Mouse (Mus musculus): ENCODE measurements around the gene Prim2. TPM values are rescaled to one million over a fixed set of nuclear protein-coding genes. Genes with fewer than 3 reads are reported as not detected.

The Prim2 gene
- total and polyA plus RNA-seq, 2 experiments from 2014 or later, result 18.6 to 19.0 TPM

DNA sequence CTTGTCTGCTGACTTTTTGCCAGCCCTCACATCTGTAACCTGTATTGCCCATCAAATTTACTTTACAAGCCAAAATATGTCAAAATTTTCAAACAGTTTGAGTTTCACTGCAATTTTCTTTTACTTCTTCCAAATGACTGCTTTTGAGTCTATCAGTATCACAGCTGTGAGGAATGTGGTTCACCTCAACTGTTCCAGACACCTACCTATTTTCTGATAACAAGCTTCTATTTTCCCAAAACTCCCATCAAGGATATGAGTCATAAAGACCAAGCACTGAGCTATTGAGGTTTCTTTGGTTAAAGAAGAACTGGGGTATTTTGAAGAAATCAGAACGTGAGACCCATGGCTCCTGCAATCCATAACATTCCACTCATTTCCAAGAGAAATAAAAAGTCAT is 57.5 kb downstream of the Prim2 start:
- ATAC-seq (no peak), DNase-seq (ENCODE audit: low spot score) (no peak)
- Histone ChIP-seq H3K4me3 (ENCODE audit: low read length) (no peak overlapping the region), H3K4me1 (ENCODE audit: insufficient read depth, low read length) (no peaks in the 10 kb centered on the region), H3K9me3 (ENCODE audit: low read length) (no peaks in the 10 kb centered on the region), H3K36me3 (ENCODE audit: insufficient read depth, low read length) (no peaks in the 10 kb centered on the region), H3K9ac (replicated peaks; ENCODE audit: low read length) (no peak overlapping the region), H3K27me3 (ENCODE audit: insufficient read depth, low read length) (no peaks in the 10 kb centered on the region), H3K4me2 (ENCODE audit: low read depth, low read length) (no peak overlapping the region), H3K27ac (no peak overlapping the region)
- 97% methylated on average over 1 of the region's 1 CpGs for WGBS
- TF ChIP-seq CTCF (IDR thresholded peaks at IDR 0.05; ENCODE audit: low read depth), result no peak

DNA sequence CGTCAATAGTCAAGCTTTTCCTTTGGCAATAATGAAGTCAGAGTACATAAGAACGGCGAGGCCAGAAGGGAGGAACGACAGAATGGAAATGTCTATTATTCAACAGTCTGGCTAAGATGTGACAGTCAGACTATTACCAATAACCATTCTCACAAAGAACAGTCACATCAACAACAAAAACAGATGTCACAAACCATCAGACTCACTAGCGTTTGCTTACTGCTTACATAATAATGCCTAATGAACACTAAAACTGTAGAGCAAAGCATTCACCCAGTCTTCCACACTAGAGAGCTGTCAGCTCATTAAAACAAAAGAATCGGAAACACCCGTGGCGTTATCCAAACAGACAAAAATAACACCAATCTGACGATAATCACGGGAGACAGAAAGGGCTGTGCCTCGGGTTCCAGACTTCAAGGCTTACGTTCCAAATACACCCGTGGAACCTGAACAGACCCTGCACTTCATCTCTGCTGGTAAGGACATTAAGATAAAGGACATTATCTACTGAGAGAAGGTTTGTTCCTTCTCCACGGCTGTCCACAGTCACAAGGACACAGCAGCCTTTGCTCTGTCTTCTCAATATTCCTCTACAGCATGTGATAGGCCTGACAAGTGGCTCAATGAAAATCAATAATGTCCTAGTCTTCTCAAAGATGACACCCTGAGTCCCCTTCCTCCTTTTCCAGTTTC is 59.4 kb downstream of the Prim2 start:
- no peak for DNase-seq (ENCODE audit: low spot score)

DNA sequence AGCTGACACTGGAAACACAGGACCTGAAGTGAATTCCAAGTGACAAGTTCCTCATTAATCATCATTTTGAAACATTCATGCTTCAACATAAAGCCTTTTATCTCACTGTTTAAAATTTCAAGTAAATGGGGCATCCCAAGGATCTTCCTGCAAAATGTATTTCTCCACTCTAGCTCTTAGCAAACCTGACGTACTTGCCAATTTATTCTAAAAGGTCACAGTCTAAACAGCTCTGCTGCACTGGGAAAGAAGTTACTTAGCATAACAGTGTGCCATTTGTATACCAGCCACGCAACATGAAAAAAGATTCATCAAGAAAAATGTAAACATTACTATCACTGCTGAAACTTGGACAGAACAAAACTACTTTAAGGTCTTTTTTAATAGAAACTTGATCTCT is 61.5 kb downstream of the Prim2 start:
- DNase-seq (ENCODE audit: low spot score) (no peak), ATAC-seq (no peak)
- WGBS, result 50% methylated on average over 2 of the region's 2 CpGs
- Histone ChIP-seq H3K27me3 (ENCODE audit: insufficient read depth, low read length) (no peaks in the 10 kb centered on the region), H3K9me3 (ENCODE audit: low read length) (no peaks in the 10 kb centered on the region), H3K4me2 (ENCODE audit: low read depth, low read length) (no peak overlapping the region), H3K36me3 (ENCODE audit: insufficient read depth, low read length) (no peaks in the 10 kb centered on the region), H3K4me1 (ENCODE audit: insufficient read depth, low read length) (no peaks in the 10 kb centered on the region), H3K27ac (no peak overlapping the region), H3K4me3 (ENCODE audit: low read length) (no peak overlapping the region), H3K9ac (replicated peaks; ENCODE audit: low read length) (no peak overlapping the region)
- no peak for TF ChIP-seq CTCF (IDR thresholded peaks at IDR 0.05; ENCODE audit: low read depth)

More for the DNA sequence above, 59.4 kb downstream of the Prim2 start:
- H3K4me2 ChIP-seq (ENCODE audit: low read depth, low read length), result no peak overlapping the region
- no peak; the same call in 1 of the 2 replicates for ATAC-seq
- no peaks in the 10 kb centered on the region for H3K4me1 ChIP-seq (ENCODE audit: insufficient read depth, low read length)
- H3K9ac ChIP-seq (replicated peaks; ENCODE audit: low read length), result no peak overlapping the region
- no peaks in the 10 kb centered on the region for H3K36me3 ChIP-seq (ENCODE audit: insufficient read depth, low read length)
- WGBS, result 61% methylated on average over 14 of the region's 14 CpGs
- no peak overlapping the region for H3K4me3 ChIP-seq (ENCODE audit: low read length)
- H3K9me3 ChIP-seq (ENCODE audit: low read length), result no peaks in the 10 kb centered on the region
- no peak overlapping the region for H3K27ac ChIP-seq
- H3K27me3 ChIP-seq (ENCODE audit: insufficient read depth, low read length), result no peaks in the 10 kb centered on the region
- TF ChIP-seq CTCF (IDR thresholded peaks at IDR 0.05; ENCODE audit: low read depth), result no peak

DNA sequence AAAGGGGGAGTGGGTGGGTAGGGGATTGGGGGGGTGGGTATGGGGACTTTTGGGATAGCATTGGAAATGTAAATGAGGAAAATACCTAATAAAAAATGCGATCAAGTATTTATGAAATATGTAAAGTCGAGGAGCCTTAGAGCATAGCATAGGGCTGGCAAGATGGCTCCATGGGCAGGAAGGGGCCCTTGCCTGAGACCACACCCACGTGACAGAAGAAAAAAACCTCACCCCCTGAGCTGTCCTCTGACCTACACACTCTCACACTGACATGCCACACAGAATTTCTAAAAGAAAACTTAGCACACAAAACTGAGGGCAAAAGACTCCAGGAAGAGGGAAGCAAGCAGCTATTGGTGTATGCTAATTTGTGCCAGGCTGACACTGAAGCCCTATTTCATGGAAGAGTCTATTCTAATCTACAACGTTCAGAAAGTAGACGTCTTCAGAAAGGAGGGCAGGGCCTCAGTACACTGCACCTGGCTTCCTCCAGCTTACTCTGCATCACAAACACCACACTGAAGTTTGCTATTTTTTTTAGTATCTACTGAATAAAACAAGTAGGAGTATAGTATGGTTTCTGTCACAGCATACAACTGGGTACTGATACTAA is 65.4 kb downstream of the Prim2 start:
- H3K27ac ChIP-seq, result no peak overlapping the region
- DNase-seq (ENCODE audit: low spot score) (no peak), ATAC-seq (no peak)
- no peak overlapping the region for H3K4me2 ChIP-seq (ENCODE audit: low read depth, low read length)
- H3K9me3 ChIP-seq (ENCODE audit: low read length), result no peaks in the 10 kb centered on the region
- 84% methylated on average over 5 of the region's 5 CpGs for WGBS
- H3K4me3 ChIP-seq (ENCODE audit: low read length), result no peak overlapping the region
- no peaks in the 10 kb centered on the region for H3K4me1 ChIP-seq (ENCODE audit: insufficient read depth, low read length)
- H3K27me3 ChIP-seq (ENCODE audit: insufficient read depth, low read length), result no peaks in the 10 kb centered on the region
- H3K36me3 ChIP-seq (ENCODE audit: insufficient read depth, low read length), result no peaks in the 10 kb centered on the region
- H3K9ac ChIP-seq (replicated peaks; ENCODE audit: low read length), result no peak overlapping the region
- no peak for TF ChIP-seq CTCF (IDR thresholded peaks at IDR 0.05; ENCODE audit: low read depth)

DNA sequence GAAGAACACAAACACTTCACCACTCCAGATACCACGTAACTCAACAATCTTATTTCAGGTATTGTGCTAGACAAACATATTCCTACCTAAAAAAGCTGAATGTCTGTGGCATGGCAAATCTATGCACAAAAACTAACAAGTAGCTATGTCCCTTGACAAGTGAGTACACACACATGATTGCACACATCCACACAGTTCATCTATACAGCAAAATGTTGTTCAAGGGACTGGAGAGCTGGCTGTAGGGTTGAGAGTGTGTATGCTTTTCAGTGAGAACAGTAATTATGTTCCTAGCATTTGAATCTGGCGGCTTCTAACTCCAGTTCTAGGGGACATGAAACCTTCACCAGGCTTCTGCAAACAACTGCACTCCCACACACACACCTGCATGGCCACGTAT is 69.9 kb downstream of the Prim2 start:
- ATAC-seq, result no peak
- Histone ChIP-seq H3K27me3 (ENCODE audit: insufficient read depth, low read length) (no peaks in the 10 kb centered on the region), H3K4me2 (ENCODE audit: low read depth, low read length) (no peak overlapping the region), H3K27ac (no peak overlapping the region; the same call in 1 of the 2 replicates), H3K4me1 (ENCODE audit: insufficient read depth, low read length) (no peaks in the 10 kb centered on the region), H3K9ac (replicated peaks; ENCODE audit: low read length) (no peak overlapping the region), H3K4me3 (ENCODE audit: low read length) (no peak overlapping the region), H3K36me3 (ENCODE audit: insufficient read depth, low read length) (no peaks in the 10 kb centered on the region), H3K9me3 (ENCODE audit: low read length) (0 out of 2 replicates have a peak, but pooled peaks cover 5% of the 10 kb centered on the region)
- DNase-seq (ENCODE audit: low spot score), result no peak
- TF ChIP-seq CTCF (IDR thresholded peaks at IDR 0.05; ENCODE audit: low read depth), result no peak
- WGBS, result 82% methylated on average over 3 of the region's 3 CpGs

DNA sequence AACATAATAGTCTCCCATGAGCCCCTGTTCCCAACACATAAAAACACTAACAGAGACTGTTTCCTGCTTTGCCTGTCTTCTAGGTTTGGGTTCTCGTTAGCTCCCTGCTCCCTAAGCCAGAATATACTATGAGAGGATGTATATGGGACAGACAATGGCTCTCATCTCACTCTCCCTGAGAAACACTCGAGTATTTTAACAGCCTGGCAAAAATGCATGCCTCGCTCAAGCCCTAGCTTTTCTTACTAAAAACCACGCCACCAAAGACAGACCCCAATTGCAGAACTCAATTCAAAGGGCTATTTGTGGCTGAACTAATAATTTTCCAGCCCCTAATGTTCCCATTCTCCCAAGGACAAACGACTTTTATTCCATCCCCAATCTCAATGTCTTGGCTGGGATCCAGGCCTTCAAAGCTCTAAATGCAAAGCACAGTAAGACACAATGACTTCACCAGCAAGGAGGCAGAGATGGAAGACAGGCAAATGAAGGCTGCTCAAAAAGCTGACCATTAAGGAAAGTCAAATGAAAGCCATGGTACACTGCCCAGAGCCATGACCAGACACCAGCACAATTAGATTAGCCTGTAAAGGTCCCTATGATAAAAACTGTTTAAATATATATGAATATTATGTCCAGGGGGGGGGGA is 70.5 kb downstream of the Prim2 start:
- no peaks in the 10 kb centered on the region for H3K27me3 ChIP-seq (ENCODE audit: insufficient read depth, low read length)
- no peak overlapping the region; the same call in 1 of the 2 replicates for H3K27ac ChIP-seq
- no peak overlapping the region for H3K4me2 ChIP-seq (ENCODE audit: low read depth, low read length)
- no peak overlapping the region for H3K9ac ChIP-seq (replicated peaks; ENCODE audit: low read length)
- TF ChIP-seq CTCF (IDR thresholded peaks at IDR 0.05; ENCODE audit: low read depth), result no peak
- 57% methylated on average over 5 of the region's 5 CpGs for WGBS
- no peaks in the 10 kb centered on the region for H3K36me3 ChIP-seq (ENCODE audit: insufficient read depth, low read length)
- DNase-seq (ENCODE audit: low spot score) (peak; percentile 53), ATAC-seq (0 out of 2 replicates have a peak, but pooled peaks have one; percentile 21)
- no peak overlapping the region for H3K4me3 ChIP-seq (ENCODE audit: low read length)
- no peaks in the 10 kb centered on the region for H3K4me1 ChIP-seq (ENCODE audit: insufficient read depth, low read length)
- 0 out of 2 replicates have a peak, but pooled peaks cover 5% of the 10 kb centered on the region for H3K9me3 ChIP-seq (ENCODE audit: low read length)
